Mouse (Mus musculus): ENCODE data around the gene Klkb1.

GRCm38 (mm10) chr8:45268485-45268884 is 26.2 kb downstream of the Klkb1 start:
- TF ChIP-seq CTCF (IDR thresholded peaks at IDR 0.05 in 2 of 3, conservative IDR thresholded peaks at IDR 0.05 in 1 of 3; ENCODE audit: control insufficient read depth in 1 of 3, insufficient read depth in 1 of 3, low read depth in 2 of 3, low read length in 3 of 3, poor library complexity in 1 of 3, severe bottlenecking in 1 of 3) (no peak), SMC3 (IDR thresholded peaks at IDR 0.05; ENCODE audit: low read depth, low read length) (no peak), POLR2A (IDR thresholded peaks at IDR 0.05; ENCODE audit: control insufficient read depth in 1 of 2, insufficient read depth in 1 of 2, low read depth in 1 of 2, low read length in 2 of 2, poor library complexity in 1 of 2) (no peak), USF1 (IDR thresholded peaks at IDR 0.05; ENCODE audit: low read depth, low read length) (no peak), TCF12 (IDR thresholded peaks at IDR 0.05; ENCODE audit: low read depth, low read length) (no peak), MAFK (IDR thresholded peaks at IDR 0.05; ENCODE audit: borderline replicate concordance, low read depth, low read length) (no peak), SIN3A (IDR thresholded peaks at IDR 0.05; ENCODE audit: low read length) (no peak), ZKSCAN1 (IDR thresholded peaks at IDR 0.05; ENCODE audit: low read depth, low read length) (no peak), MXI1 (IDR thresholded peaks at IDR 0.05; ENCODE audit: low read depth, low read length) (no peak), HCFC1 (IDR thresholded peaks at IDR 0.05; ENCODE audit: low read depth, low read length) (no peak), ELF1 (IDR thresholded peaks at IDR 0.05; ENCODE audit: low read depth, low read length) (no peak), TBP (IDR thresholded peaks at IDR 0.05; ENCODE audit: low read depth, low read length) (no peak)
